Mouse (Mus musculus) adrenal gland, adult 18-20 months (tissue): ENCODE results near the gene Rnase2a. TPM values are rescaled to one million over a fixed set of nuclear protein-coding genes. Genes with fewer than 3 reads are reported as not detected.
"Not testable (repeated sequence)": the region's sequence is repeated elsewhere in the genome, so short reads cannot be mapped to it uniquely, and the experiment has no call there.

Source experiments
- DNase-seq, 2 experiments: peaks; one replicate each; pipeline ENCODE4 v3.0.0; 2021 to 2022; ENCODE audit warnings: low spot score in 2 of 2
- long read RNA-seq, 2 experiments: library from polyadenylated mRNA; stranded (forward); transcript quantifications; one replicate each; pipeline ENCODE4 v2.0.0; 2021
- total RNA-seq, 2 experiments: library from RNA; stranded (reverse); gene quantifications; 1 replicate in 1 of 2; 2 replicates in 1 of 2; pipeline ENCODE4 v1.2.3; 2021

Rnase2a gene
- 10 to 100 TPM in 1 of 2 experiments, 1 to 10 TPM in 1; 6.0 to 29.4 TPM for total RNA-seq
- long read RNA-seq, experiment 1 = 0 reads
- long read RNA-seq, experiment 2, partial matches to known transcripts = 0 of 3 reads
- long read RNA-seq, experiment 2, other reads (novel, unspliced or antisense) = 0 of 3 reads

DNA sequence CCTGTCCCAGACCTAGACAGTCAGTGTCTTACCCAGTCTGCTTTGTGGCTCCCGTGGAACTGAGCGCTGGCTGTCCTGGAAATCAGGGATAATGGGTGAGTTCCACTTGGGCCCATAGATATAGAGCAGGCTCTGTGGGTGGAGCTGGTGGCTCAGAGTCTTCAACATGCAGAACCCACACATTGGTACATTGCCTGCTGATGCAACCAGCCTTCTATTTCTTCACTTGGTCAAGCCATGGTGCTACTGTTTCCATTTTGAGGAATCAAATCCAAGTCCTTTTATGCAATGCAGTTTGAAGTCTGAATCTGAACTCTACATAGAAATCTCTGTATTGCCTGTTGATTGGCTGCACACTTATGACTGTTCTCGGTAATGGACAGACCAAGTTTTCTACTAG is at the start of gene Rnase2a:
TSS of gene Rnase2a (minus strand) at position 72 of the 400 bp plus-strand sequence.
- no peak for DNase-seq

- DNase-seq = peak in 1 of 2 experiments; percentile 21
Observed at GRCm38 (mm10) chr14:51291505-51291904, 35.6 kb upstream of the Rnase2a start.

DNA sequence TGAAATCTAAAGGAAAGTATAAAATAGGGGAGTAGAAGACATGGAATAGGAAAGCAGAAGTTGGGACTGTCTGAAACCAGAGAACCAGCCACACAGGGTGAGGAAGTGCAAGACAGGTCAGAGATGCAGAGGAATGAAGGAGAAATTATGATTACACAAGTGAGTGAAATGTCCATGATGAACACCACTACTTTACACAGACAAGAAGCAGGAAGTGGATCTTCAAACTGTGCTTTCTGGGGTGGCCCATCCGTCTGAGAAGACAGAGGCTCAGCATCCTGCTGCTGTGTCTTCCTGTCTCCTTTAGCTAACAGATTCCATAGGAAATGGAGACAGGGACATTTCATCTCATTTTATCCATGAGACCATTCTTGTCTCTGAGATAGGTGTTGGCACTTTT is 22.6 kb upstream of the Rnase2a start:
- DNase-seq = not testable (repeated sequence)

DNA sequence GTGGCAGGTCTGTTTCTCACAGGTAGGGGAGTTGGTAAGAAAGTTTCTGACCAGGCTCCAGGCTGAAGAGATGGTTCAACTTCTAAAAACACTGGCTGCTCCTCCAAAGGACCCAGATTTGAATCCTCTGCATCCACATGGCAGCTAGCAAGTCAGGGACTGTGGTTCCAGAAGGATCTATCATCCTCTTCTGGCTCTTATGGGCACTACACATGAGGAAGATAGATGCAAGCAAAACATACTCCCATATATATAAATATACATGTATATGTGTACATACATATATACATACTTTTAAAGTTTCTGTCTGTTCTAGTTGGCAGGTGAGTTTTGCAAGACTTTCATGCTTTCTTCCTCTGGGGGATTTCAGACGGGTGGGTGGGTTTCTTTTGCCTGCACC is 12.8 kb upstream of the Rnase2a start:
- DNase-seq = no peak

DNA sequence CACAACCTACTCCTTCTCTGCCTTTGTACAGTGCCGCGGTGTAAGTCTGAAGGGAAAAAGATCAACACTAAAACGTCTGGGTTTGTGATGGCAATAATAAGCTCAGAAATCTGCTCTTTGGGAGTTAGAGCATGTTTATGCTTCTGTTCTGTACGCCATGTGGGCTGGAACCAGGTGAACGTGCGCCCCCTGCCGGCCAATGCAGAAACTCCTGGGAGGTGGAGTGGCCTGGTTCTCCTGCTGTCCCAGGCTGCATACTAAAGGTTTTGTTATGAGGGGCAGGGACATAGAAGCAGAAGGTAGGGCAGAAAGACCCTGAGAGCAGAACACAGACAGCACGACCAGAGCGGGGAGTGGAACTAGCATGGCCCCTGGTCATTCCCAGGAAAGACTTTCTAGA is 10.2 kb upstream of the Rnase2a start:
- peak; percentile 73 to 74 for DNase-seq

DNA sequence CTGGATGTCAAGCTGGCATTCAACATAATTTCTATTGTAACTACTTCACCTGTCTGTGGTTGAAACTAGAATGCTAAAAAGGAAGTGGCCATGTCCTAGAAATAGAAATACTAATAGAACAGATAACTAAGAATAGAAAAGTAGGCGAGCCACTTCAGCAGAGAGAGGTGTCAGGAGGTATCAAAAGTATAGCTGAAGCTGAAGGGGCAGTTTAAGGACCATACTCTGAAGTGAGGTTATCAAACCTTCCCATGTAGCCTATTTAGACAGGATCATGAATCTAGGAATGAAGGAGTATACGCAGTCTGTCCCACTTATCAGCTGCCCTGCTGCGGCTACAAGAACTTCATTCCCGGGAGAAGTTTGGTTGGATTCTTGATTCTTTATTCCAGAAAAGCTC is 9.8 kb upstream of the Rnase2a start:
- DNase-seq = no peak

DNA sequence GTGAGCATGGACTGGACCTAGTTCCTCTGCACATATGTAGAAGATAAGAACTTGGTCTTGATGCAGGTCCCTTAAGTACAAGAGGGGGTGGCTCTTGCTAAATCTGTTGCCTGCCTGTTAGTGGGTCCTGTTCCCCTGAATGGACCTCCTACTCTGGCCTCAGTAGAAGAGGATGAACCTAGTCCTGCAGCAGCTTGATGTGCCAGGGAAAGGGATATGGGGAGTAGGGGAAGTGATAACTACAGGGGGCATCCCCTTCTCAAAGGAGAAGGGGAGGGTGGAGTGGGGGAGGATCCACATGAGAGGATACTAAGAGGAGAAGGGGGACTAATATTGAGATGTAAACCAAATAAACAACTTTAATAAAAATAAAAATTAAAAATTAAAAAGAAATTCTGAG is 6.5 kb upstream of the Rnase2a start:
- DNase-seq = no peak

DNA sequence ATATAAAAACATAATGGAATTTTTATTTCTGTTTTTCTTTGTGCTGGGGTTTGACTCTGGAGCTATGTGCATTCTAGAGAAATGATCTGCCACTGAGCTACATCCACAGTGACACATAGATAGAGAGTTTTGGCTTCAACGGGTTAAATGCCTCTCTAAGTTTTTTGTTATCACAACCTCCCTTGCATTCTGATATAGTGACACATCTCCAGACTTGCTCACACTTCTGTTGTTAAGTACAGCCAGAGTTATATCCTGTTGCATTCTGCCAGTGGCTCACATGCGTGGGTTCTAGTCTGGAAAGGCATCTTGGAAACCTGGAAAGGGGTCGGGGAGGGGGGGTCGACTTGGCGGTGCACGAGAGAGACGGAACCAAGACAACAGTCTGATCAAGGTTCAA is 3.8 kb upstream of the Rnase2a start:
- DNase-seq = no peak

GRCm38 (mm10) chr14:51253569-51253968 is 2.3 kb downstream of the Rnase2a start:
- no peak for DNase-seq

DNA sequence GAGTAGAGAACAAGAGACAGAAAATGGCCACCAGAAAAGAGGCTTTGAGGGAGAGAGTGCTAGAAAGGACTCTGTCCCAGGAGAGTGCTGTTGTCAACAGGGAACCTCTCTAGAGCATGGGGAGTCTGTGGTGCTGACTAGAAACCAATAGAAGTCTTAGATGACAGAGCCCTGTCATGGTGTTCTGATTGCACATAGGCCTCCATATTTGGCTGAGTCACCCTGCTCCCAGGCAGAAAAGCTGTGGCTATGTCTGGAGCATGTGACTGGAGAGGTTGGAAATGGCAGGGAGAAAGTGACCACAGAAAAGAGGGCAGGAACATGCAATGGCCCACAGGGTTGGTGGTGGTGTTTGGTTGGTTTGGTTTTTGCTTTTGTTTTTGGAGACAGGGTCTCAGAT is 3.7 kb downstream of the Rnase2a start:
- DNase-seq = not testable (repeated sequence)

DNA sequence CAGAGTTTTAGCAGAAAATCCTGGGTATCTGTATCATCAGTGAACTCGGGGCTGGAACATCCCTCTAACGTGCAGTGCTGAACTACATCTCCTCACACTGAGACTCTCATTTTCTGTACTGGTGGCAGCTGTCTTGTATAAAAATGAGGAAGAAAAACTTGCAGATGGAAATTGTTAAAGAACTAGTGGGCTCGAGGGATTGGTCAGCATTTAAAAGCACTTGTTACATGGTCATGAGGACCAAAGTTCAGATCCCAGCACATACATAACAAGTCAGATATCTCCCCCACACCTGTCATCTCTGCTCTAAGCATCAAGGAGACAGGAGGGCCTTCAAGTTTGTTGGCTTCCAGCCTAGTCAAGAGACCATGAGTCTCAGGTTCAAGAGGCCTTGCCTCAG is 5.6 kb downstream of the Rnase2a start:
- no peak for DNase-seq

GRCm38 (mm10) chr14:51247736-51248135 is 8.2 kb downstream of the Rnase2a start:
- DNase-seq = no peak

- DNase-seq = peak; percentile 12 to 24
Observed at GRCm38 (mm10) chr14:51240899-51241298, 15.0 kb downstream of the Rnase2a start.

GRCm38 (mm10) chr14:51237488-51237887 is 18.4 kb downstream of the Rnase2a start:
- DNase-seq = not testable (repeated sequence)

DNA sequence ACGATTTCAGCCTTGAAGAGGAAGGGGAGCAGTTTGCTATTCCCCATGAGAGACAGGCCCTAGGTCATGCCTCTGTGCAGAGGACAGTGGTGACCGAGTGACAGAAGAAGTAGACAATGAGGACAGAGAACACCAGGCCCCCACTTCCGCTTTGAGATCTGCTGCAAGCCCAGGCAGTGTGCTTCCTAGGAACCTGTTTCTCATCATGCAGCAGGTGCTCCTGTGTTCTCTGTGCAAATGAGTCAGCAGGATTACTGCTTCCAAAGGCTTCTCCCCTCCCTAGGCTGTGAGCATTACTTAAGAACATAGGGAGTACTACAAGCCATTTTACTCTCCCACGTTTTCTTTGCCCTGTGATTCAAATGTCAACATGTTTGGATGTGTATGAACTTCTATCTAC is 26.3 kb downstream of the Rnase2a start:
- DNase-seq = not testable (repeated sequence)

- not testable (repeated sequence) for DNase-seq
Observed at GRCm38 (mm10) chr14:51220075-51220474, 35.8 kb downstream of the Rnase2a start.

Other genes with a start within 250 kb of the Rnase2a start
- gene Rnase10, start 248.4 kb downstream of the Rnase2a start, total RNA-seq = not detected
- gene Rnase9, start 214.2 kb downstream of the Rnase2a start, total RNA-seq = not detected
- not detected for gene Rnase11, start 205.9 kb downstream of the Rnase2a start, total RNA-seq
- not detected for gene Rnase12, start 198.5 kb downstream of the Rnase2a start, total RNA-seq
- under 1 TPM in 1 of 2 experiments, not detected in 1; 0.03 TPM for gene Olfr750, start 181.7 kb downstream of the Rnase2a start, total RNA-seq
- 10 to 100 TPM; 44.8 to 61.9 TPM for gene Rnase4, start 165.0 kb downstream of the Rnase2a start, total RNA-seq
- 1 to 10 TPM; 4.9 to 9.2 TPM for gene Ang, start 165.0 kb downstream of the Rnase2a start, total RNA-seq
- gene Eddm3b, start 141.7 kb downstream of the Rnase2a start, total RNA-seq = not detected
- gene Rnase6, start 132.2 kb downstream of the Rnase2a start, total RNA-seq = 1 to 10 TPM; 1.3 to 2.0 TPM
- gene Rnase1, start 109.3 kb downstream of the Rnase2a start, total RNA-seq = not detected
- not detected for gene Rnase2b, start 93.9 kb downstream of the Rnase2a start, total RNA-seq
- not detected for gene Ang2, start 57.0 kb downstream of the Rnase2a start, total RNA-seq
- not detected for gene Ear14, start 52.7 kb downstream of the Rnase2a start, total RNA-seq
- gene Gm7247, start 105.6 kb upstream of the Rnase2a start, total RNA-seq = not detected
- gene Vmn2r88, start 154.7 kb upstream of the Rnase2a start, total RNA-seq = not detected
- gene Vmn2r89, start 195.7 kb upstream of the Rnase2a start, total RNA-seq = not detected